Mouse (Mus musculus): ENCODE data around the gene Astn1.

The Astn1 gene

GRCm38 (mm10) chr1:158516558-158516957, 154.5 kb downstream of the Astn1 start:
- no peak for DNase-seq (ENCODE audit: extremely low spot score, low read depth, low spot score)

GRCm38 (mm10) chr1:158536195-158536594, 174.1 kb downstream of the Astn1 start:
- DNase-seq (ENCODE audit: extremely low spot score, low read depth, low spot score): no peak

- no peak for DNase-seq (ENCODE audit: extremely low spot score, low read depth, low spot score)
Observed at GRCm38 (mm10) chr1:158536867-158537266, 174.8 kb downstream of the Astn1 start.

GRCm38 (mm10) chr1:158545095-158545494, 183.0 kb downstream of the Astn1 start:
- no peak for DNase-seq (ENCODE audit: extremely low spot score, low read depth, low spot score)

- no peak for DNase-seq (ENCODE audit: extremely low spot score, low read depth, low spot score)
Observed at GRCm38 (mm10) chr1:158546513-158546912, 184.4 kb downstream of the Astn1 start.

- no peak for DNase-seq (ENCODE audit: extremely low spot score, low read depth, low spot score)
Observed at GRCm38 (mm10) chr1:158547592-158548211, 185.6 kb downstream of the Astn1 start.

GRCm38 (mm10) chr1:158548319-158548718, 186.2 kb downstream of the Astn1 start:
- no peak for DNase-seq (ENCODE audit: extremely low spot score, low read depth, low spot score)

GRCm38 (mm10) chr1:158549616-158550015, 187.5 kb downstream of the Astn1 start:
- no peak for DNase-seq (ENCODE audit: extremely low spot score, low read depth, low spot score)

GRCm38 (mm10) chr1:158551951-158552350, 189.9 kb downstream of the Astn1 start:
- DNase-seq (ENCODE audit: extremely low spot score, low read depth, low spot score): no peak

- no peak for DNase-seq (ENCODE audit: extremely low spot score, low read depth, low spot score)
Observed at GRCm38 (mm10) chr1:158553341-158553740, 191.3 kb downstream of the Astn1 start.

- no peak for DNase-seq (ENCODE audit: extremely low spot score, low read depth, low spot score)
Observed at GRCm38 (mm10) chr1:158554020-158554505, 192.0 kb downstream of the Astn1 start.

GRCm38 (mm10) chr1:158573168-158573567, 211.1 kb downstream of the Astn1 start:
- DNase-seq (ENCODE audit: extremely low spot score, low read depth, low spot score): no peak

- DNase-seq (ENCODE audit: extremely low spot score, low read depth, low spot score): no peak
Observed at GRCm38 (mm10) chr1:158573597-158573996, 211.5 kb downstream of the Astn1 start.

GRCm38 (mm10) chr1:158575997-158576396, 213.9 kb downstream of the Astn1 start:
- no peak for DNase-seq (ENCODE audit: extremely low spot score, low read depth, low spot score)

GRCm38 (mm10) chr1:158581806-158582205, 219.7 kb downstream of the Astn1 start:
- no peak for DNase-seq (ENCODE audit: extremely low spot score, low read depth, low spot score)

GRCm38 (mm10) chr1:158588903-158589302, 226.8 kb downstream of the Astn1 start:
- no peak for DNase-seq (ENCODE audit: extremely low spot score, low read depth, low spot score)

GRCm38 (mm10) chr1:158596726-158597448, 234.8 kb downstream of the Astn1 start:
- peak; percentile 35 for DNase-seq (ENCODE audit: extremely low spot score, low read depth, low spot score)

GRCm38 (mm10) chr1:158597996-158598395, 235.9 kb downstream of the Astn1 start:
- DNase-seq (ENCODE audit: extremely low spot score, low read depth, low spot score): no peak

GRCm38 (mm10) chr1:158599435-158599834, 237.4 kb downstream of the Astn1 start:
- no peak for DNase-seq (ENCODE audit: extremely low spot score, low read depth, low spot score)

- DNase-seq (ENCODE audit: extremely low spot score, low read depth, low spot score): no peak
Observed at GRCm38 (mm10) chr1:158603056-158603455, 241.0 kb downstream of the Astn1 start.

- DNase-seq (ENCODE audit: extremely low spot score, low read depth, low spot score): no peak
Observed at GRCm38 (mm10) chr1:158604149-158604548, 242.1 kb downstream of the Astn1 start.

GRCm38 (mm10) chr1:158605597-158605996, 243.5 kb downstream of the Astn1 start:
- DNase-seq (ENCODE audit: extremely low spot score, low read depth, low spot score): no peak
